Mouse (Mus musculus): ENCODE measurements around the gene Optc. TPM values are rescaled to one million over a fixed set of nuclear protein-coding genes. Genes with fewer than 3 reads are reported as not detected.

The Optc gene
- 1.2 and 2.3 TPM in 2 replicates for polyA plus RNA-seq (2016; fragmentation: Nextera tagmentation; extraction: Ambion mirVana)

DNA sequence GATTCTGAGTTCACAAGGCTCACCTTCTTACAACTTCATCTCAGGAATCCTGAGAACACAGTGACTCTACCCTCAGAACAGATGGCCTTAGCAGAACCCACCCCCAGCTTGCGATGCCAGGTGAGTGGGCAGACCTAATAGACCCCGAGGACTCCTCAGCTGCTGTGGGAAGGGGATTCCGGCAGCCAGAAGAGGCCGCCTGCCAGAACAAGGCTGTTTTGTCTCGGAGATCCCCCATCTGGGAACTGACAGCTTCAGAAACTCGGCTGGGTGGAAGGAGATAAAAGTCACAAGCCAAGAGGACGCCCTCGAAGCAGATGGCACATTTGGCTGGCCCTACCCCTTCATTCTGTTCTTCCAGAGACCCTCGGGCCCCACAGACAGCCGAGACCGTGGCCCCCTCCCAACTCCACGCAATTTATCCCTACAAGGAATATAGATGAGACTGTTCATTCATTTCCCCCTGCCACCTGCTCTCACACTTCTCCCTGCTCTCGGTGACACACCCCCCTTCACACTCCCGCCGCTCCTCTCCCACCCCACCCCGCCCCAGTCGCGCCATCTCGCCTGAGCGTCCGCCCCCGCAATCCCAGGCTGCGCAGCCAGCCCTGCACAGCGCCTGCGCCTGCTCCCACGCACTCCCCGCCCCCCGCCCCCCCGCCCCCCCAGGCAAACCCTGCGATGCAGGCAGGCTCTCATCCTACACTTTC lies at the start of gene Optc:
Gene Optc, minus strand, starts transcription at position 51 of the 710 bp plus-strand sequence.
- Histone ChIP-seq H3K4me1 (peaks cover 37% of the 10 kb centered on the region), H3K4me3 (peak within 1 kb of the TSS; percentile 60), H3K9me3 (no peaks in the 10 kb centered on the region), H3K27me3 (ENCODE audit: poor library complexity, severe bottlenecking) (peaks cover 82% of the 10 kb centered on the region), H3K36me3 (replicated peaks) (no peaks in the 10 kb centered on the region), H3K27ac (peak within 1 kb of the TSS; percentile 85)
- DNase-seq (ENCODE audit: extremely low spot score, low spot score) = no peak
- 5% methylated on average over 30 of the region's 30 CpGs for WGBS

- WGBS = 67% methylated on average over 2 of the region's 2 CpGs
- no peak for DNase-seq (ENCODE audit: extremely low spot score, low spot score)
- H3K9me3 ChIP-seq = no peaks in the 10 kb centered on the region
- H3K36me3 ChIP-seq (replicated peaks) = no peaks in the 10 kb centered on the region
- H3K4me1 ChIP-seq = peaks cover 13% of the 10 kb centered on the region
- no peak overlapping the region for H3K27ac ChIP-seq
- H3K4me3 ChIP-seq = no peak overlapping the region
- no peaks in the 10 kb centered on the region for H3K27me3 ChIP-seq (ENCODE audit: poor library complexity, severe bottlenecking)
These were observed 46.2 kb upstream of the Optc start for GRCm38 (mm10) chr1:133954009-133954408.

DNA sequence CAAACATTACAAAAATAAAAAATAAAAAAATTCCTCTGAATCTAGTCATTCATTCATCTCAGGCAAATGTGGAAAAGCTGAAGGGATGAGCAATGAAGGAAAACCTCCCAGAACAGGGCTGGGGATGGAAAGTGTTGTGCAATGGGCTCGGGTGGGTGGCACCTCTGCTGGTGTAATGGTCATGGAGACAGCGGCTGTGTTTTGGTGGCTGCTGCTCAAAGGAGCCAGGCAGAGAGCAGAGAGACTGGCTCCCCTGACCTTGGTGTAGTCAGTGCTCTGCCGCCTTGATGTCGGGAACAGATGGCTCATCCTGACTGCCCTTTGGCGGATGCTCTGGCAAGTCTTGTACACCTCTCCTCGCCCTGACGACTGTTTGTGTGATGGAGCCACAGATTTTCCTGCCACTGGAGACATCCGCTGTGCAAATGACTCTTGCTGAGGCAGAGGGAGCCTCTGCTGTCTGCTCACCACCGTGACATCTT lies 45.5 kb upstream of the Optc start:
- no peak overlapping the region for H3K4me3 ChIP-seq
- H3K9me3 ChIP-seq = no peaks in the 10 kb centered on the region
- H3K4me1 ChIP-seq = peaks cover 13% of the 10 kb centered on the region
- no peaks in the 10 kb centered on the region for H3K36me3 ChIP-seq (replicated peaks)
- no peak overlapping the region for H3K27ac ChIP-seq
- WGBS = 63% methylated on average over 9 of the region's 9 CpGs
- no peak for DNase-seq (ENCODE audit: extremely low spot score, low spot score)
- H3K27me3 ChIP-seq (ENCODE audit: poor library complexity, severe bottlenecking) = no peaks in the 10 kb centered on the region

GRCm38 (mm10) chr1:133951598-133951997 lies 43.8 kb upstream of the Optc start:
- 68% methylated on average over 6 of the region's 6 CpGs for WGBS
- Histone ChIP-seq H3K4me1 (peaks cover 13% of the 10 kb centered on the region), H3K27ac (0 out of 2 replicates have a peak overlapping the region, but pooled peaks have one; percentile 51), H3K9me3 (no peaks in the 10 kb centered on the region), H3K27me3 (ENCODE audit: poor library complexity, severe bottlenecking) (no peaks in the 10 kb centered on the region), H3K4me3 (no peak overlapping the region), H3K36me3 (replicated peaks) (no peaks in the 10 kb centered on the region)
- DNase-seq (ENCODE audit: extremely low spot score, low spot score) = no peak

DNA sequence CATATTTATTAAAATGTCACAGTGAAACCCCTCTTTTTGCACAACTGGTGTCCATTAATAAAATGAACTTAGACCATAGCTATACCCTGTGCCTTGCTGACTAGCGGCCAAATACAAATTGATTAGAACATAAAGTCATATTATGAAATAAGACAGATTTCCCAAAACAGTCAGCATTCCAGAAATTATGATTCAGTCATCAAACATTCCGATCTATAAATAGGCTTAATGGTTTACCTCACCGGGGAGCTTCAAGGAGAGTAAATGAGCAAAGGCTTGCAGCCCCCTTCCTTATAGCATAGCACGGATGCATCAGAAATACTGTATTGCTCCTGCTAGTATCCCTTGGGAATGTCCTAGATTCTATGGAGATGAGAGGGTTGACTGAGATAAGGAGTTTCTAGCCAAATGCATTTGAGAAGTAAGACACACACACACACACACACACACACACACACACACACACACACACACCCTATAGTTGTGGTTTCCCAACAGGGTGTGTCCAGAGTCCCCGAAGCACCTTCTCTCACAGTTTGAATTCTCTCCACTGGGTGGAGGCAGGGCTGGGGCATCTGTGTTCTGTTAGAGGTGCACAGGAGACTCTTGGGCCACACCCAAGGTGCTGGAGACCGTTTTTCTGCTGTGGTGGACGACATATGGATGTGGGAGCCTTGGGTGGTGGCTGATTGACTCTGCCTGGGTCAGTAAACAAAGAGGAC lies 42.4 kb upstream of the Optc start:
- Histone ChIP-seq H3K27me3 (ENCODE audit: poor library complexity, severe bottlenecking) (no peaks in the 10 kb centered on the region), H3K4me1 (peaks cover 13% of the 10 kb centered on the region), H3K27ac (no peak overlapping the region), H3K9me3 (no peaks in the 10 kb centered on the region), H3K4me3 (no peak overlapping the region), H3K36me3 (replicated peaks) (no peaks in the 10 kb centered on the region)
- no peak for DNase-seq (ENCODE audit: extremely low spot score, low spot score)
- WGBS = 77% methylated on average over 7 of the region's 7 CpGs

DNA sequence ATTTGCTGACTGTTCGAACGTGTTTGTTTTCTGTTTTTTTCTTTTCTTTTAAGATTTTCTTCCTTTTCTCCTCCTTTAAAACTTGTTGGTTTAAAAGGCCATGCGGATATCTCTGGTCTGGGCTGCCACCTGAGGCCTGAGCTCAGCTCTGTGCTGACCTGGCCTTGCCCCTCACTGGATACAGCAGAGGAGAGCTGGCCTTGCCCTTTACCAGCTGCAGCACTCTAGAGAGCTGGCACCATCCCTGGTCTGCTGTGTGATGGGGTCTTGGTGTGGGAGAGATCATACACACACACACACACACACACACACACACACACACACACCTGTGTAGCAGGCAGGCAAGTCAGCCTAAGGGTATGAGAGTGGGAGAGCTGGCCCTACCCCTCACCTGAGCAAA lies 37.3 kb upstream of the Optc start:
- H3K4me3 ChIP-seq = no peak overlapping the region
- peaks cover 11% of the 10 kb centered on the region; the same call in 1 of the 2 replicates for H3K9me3 ChIP-seq
- no peaks in the 10 kb centered on the region; the same call in 1 of the 2 replicates for H3K4me1 ChIP-seq
- H3K27me3 ChIP-seq (ENCODE audit: poor library complexity, severe bottlenecking) = no peaks in the 10 kb centered on the region
- no peaks in the 10 kb centered on the region for H3K36me3 ChIP-seq (replicated peaks)
- no peak for DNase-seq (ENCODE audit: extremely low spot score, low spot score)
- WGBS = 90% methylated on average over 3 of the region's 3 CpGs
- no peak overlapping the region for H3K27ac ChIP-seq

- DNase-seq (ENCODE audit: extremely low spot score, low spot score) = no peak
- 90% methylated on average over 3 of the region's 3 CpGs for WGBS
These were observed 34.1 kb upstream of the Optc start for GRCm38 (mm10) chr1:133941904-133942303.

GRCm38 (mm10) chr1:133941158-133941860 lies 33.5 kb upstream of the Optc start:
- Histone ChIP-seq H3K4me3 (no peak overlapping the region), H3K27ac (0 out of 2 replicates have a peak overlapping the region, but pooled peaks have one; percentile 37), H3K36me3 (replicated peaks) (no peaks in the 10 kb centered on the region), H3K27me3 (ENCODE audit: poor library complexity, severe bottlenecking) (no peaks in the 10 kb centered on the region), H3K9me3 (peaks cover 11% of the 10 kb centered on the region; the same call in 1 of the 2 replicates), H3K4me1 (no peaks in the 10 kb centered on the region; the same call in 1 of the 2 replicates)
- 81% methylated on average over 11 of the region's 11 CpGs for WGBS
- DNase-seq (ENCODE audit: extremely low spot score, low spot score) = no peak

More at GRCm38 (mm10) chr1:133941904-133942303, 34.1 kb upstream of the Optc start:
- Histone ChIP-seq H3K9me3 (peaks cover 11% of the 10 kb centered on the region; the same call in 1 of the 2 replicates), H3K4me3 (no peak overlapping the region), H3K36me3 (replicated peaks) (no peaks in the 10 kb centered on the region), H3K27me3 (ENCODE audit: poor library complexity, severe bottlenecking) (no peaks in the 10 kb centered on the region), H3K4me1 (no peaks in the 10 kb centered on the region; the same call in 1 of the 2 replicates), H3K27ac (0 out of 2 replicates have a peak overlapping the region, but pooled peaks have one; percentile 0)

- 87% methylated on average over 3 of the region's 3 CpGs for WGBS
- Histone ChIP-seq H3K27me3 (ENCODE audit: poor library complexity, severe bottlenecking) (no peaks in the 10 kb centered on the region), H3K4me1 (no peaks in the 10 kb centered on the region; the same call in 1 of the 2 replicates), H3K4me3 (no peak overlapping the region), H3K9me3 (peaks cover 14% of the 10 kb centered on the region; the same call in 1 of the 2 replicates), H3K36me3 (replicated peaks) (no peaks in the 10 kb centered on the region), H3K27ac (no peak overlapping the region)
- DNase-seq (ENCODE audit: extremely low spot score, low spot score) = no peak
These were observed 32.8 kb upstream of the Optc start for GRCm38 (mm10) chr1:133940481-133941092.

GRCm38 (mm10) chr1:133939708-133940107 lies 31.9 kb upstream of the Optc start:
- no peaks in the 10 kb centered on the region for H3K27me3 ChIP-seq (ENCODE audit: poor library complexity, severe bottlenecking)
- no peak overlapping the region for H3K4me3 ChIP-seq
- H3K36me3 ChIP-seq (replicated peaks) = no peaks in the 10 kb centered on the region
- H3K27ac ChIP-seq = no peak overlapping the region
- peaks cover 14% of the 10 kb centered on the region; the same call in 1 of the 2 replicates for H3K9me3 ChIP-seq
- 91% methylated on average over 8 of the region's 8 CpGs for WGBS
- no peaks in the 10 kb centered on the region; the same call in 1 of the 2 replicates for H3K4me1 ChIP-seq
- DNase-seq (ENCODE audit: extremely low spot score, low spot score) = no peak

- H3K4me3 ChIP-seq = no peak overlapping the region
- H3K27ac ChIP-seq = no peak overlapping the region
- peaks cover 19% of the 10 kb centered on the region for H3K4me1 ChIP-seq
- 0 out of 2 replicates have a peak, but pooled peaks cover 4% of the 10 kb centered on the region for H3K9me3 ChIP-seq
- no peak for DNase-seq (ENCODE audit: extremely low spot score, low spot score)
- no peaks in the 10 kb centered on the region for H3K36me3 ChIP-seq (replicated peaks)
- no peaks in the 10 kb centered on the region for H3K27me3 ChIP-seq (ENCODE audit: poor library complexity, severe bottlenecking)
- 94% methylated on average over 3 of the region's 3 CpGs for WGBS
These were observed 28.4 kb upstream of the Optc start for GRCm38 (mm10) chr1:133936169-133936568.

All from forebrain, embryonic 10.5 days (tissue).